Mouse (Mus musculus) liver, embryonic 16.5 days (tissue): ENCODE data around the gene A1bg. TPM values are rescaled to one million over a fixed set of nuclear protein-coding genes. Genes with fewer than 3 reads are reported as not detected.

Experiments
- ATAC-seq: fragments of 200-750 bp; cut with Nextera tagmentation; 2 replicates; pipeline ENCODE4 v1.8.0; 2017; ENCODE audit warnings: low read depth, mild to moderate bottlenecking, moderate number of reproducible peaks, moderate library complexity
- H3K27ac ChIP-seq: fragments of 300-500 bp; sonication (generic); 2 replicates; pipeline ENCODE4 v1.5.1; 2014; ENCODE audit warnings: mild to moderate bottlenecking, low read length
- H3K27me3 ChIP-seq: fragments of 300-500 bp; sonication (generic); 2 replicates; pipeline ENCODE4 v1.6.1; 2014; ENCODE audit warnings: low read depth, low read length, mixed read lengths; ENCODE audit not compliant: control insufficient read depth, insufficient read depth
- H3K36me3 ChIP-seq: fragments of 300-500 bp; sonication (generic); 2 replicates; pipeline ENCODE4 v1.6.1; 2014; ENCODE audit warnings: mild to moderate bottlenecking; ENCODE audit not compliant: control insufficient read depth, insufficient read depth
- H3K4me1 ChIP-seq: fragments of 300-500 bp; sonication (generic); 2 replicates; pipeline ENCODE4 v1.6.1; 2014; ENCODE audit warnings: low read depth, low read length, mixed read lengths; ENCODE audit not compliant: control insufficient read depth
- H3K4me2 ChIP-seq: fragments of 300-500 bp; sonication (generic); 2 replicates; pipeline ENCODE4 v1.6.1; 2014; ENCODE audit warnings: low read depth, low read length, mixed read lengths
- H3K4me3 ChIP-seq: fragments of 300-500 bp; sonication (generic); 2 replicates; pipeline ENCODE4 v1.5.1; 2014; ENCODE audit warnings: low read depth, mild to moderate bottlenecking, low read length
- H3K9ac ChIP-seq: fragments of 300-500 bp; sonication (generic); 2 replicates; pipeline ENCODE4 v1.6.1; 2014; ENCODE audit warnings: low read depth, low read length
- H3K9me3 ChIP-seq: fragments of 300-500 bp; sonication (generic); replicated peaks from 2 replicates; pipeline ENCODE4 v1.6.1; 2016; ENCODE audit warnings: low read length; ENCODE audit not compliant: control insufficient read depth
- WGBS: fragments of 180-500 bp; shearing (Covaris S2); extraction: QIAGEN DNeasy Blood & Tissue Kit; methylation state at CpG from one replicate; pipeline ENCODE4 v1.1.7; 2014; ENCODE audit not compliant: insufficient replicate concordance; 5-methylcytosine and 5-hydroxymethylcytosine counted together
- polyA plus RNA-seq: library from polyadenylated mRNA; unstranded; fragments of >200 nt; fragmentation: Nextera tagmentation; extraction: Ambion mirVana; gene quantifications from 2 replicates; pipeline ENCODE4 v1.2.1, GENCODE M21; 2015

Gene A1bg
- not detected in 2 replicates for polyA plus RNA-seq

DNA sequence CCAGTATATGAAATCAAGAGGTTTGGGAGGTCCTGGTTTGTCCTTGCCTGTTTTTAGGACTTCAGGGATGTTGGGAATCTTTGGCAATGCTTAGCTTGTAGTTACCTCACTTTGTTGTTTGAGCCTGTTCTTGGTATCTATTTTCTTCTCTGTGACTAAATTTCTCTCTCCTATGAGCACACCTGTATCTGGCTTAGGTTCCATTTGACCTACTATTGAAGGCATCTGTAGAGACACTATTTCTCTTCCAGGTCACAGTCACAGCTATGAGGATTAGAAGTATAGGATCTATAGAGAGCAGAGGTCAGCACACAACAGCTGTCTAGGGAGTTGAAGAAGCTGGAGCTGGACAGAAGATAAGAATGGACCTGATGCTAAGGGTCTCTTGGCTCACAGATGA, at the start of gene A1bg:
Gene A1bg, minus strand, starts transcription at position 101 of the 400 bp plus-strand sequence.
- no peak within 1 kb of the TSS for H3K4me3 ChIP-seq
- H3K4me2 ChIP-seq, result no peak within 1 kb of the TSS
- H3K27ac ChIP-seq, result no peak within 1 kb of the TSS
- no peaks in the 10 kb centered on the region for H3K9me3 ChIP-seq
- no peaks in the 10 kb centered on the region for H3K36me3 ChIP-seq
- no peaks in the 10 kb centered on the region for H3K4me1 ChIP-seq
- no peaks in the 10 kb centered on the region for H3K27me3 ChIP-seq
- no peak for ATAC-seq
- no peak within 1 kb of the TSS for H3K9ac ChIP-seq

DNA sequence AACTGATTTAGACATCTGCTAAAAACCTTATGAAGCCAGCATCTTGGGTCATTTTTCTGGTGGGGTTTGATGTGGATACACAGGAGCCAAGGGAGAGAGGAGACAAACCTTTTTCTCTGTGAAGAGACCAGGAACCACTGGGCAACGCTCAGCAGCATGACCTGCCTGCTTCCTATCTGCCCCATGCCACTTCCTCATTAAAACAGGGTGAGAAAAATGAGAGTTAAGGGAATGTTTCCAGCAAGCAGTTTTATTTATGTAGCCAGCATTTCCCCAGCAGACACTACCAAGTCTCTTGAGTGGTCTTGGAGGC, 45.7 kb upstream of the A1bg start:
- H3K27ac ChIP-seq, result no peak overlapping the region
- no peaks in the 10 kb centered on the region for H3K27me3 ChIP-seq
- 35% methylated on average over 1 of the region's 1 CpGs for WGBS
- H3K4me3 ChIP-seq, result no peak overlapping the region
- H3K4me2 ChIP-seq, result no peak overlapping the region
- no peak overlapping the region for H3K9ac ChIP-seq
- no peaks in the 10 kb centered on the region for H3K4me1 ChIP-seq
- H3K36me3 ChIP-seq, result no peaks in the 10 kb centered on the region
- ATAC-seq, result no peak
- no peaks in the 10 kb centered on the region for H3K9me3 ChIP-seq

DNA sequence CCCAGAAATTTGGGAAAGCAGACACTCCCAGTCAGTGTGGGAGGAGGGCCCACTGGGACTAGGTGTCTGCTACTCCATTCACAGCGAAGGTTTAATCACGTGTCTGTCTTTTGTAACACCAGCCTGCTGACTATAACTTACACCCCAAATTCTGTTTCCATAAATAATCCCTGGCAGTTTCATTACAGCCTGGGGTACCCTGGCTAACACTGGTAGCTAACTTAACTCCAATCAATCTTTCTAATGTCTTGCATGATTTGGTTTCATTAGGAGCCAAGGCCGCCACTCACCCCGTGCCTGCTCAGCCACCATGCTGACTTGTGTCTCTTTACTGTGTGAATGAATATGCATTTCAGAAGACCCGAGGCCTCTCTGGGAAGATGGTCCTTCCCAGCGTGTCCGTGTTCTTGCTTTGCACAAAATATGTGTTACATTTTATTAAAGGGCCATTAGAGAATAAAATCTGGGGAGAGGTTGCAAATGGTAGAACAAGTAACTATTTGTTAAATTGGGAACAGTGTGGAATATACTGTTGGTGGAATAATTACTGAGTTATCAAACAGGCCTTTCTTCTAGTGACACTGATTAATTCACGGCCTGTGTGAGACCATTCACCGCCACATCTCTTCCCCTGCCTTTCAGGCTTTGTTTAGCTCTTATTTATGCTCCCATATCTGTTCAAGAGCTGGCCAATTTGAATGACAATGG, 45.2 kb upstream of the A1bg start:
- ATAC-seq, result no peak
- no peaks in the 10 kb centered on the region for H3K27me3 ChIP-seq
- H3K4me2 ChIP-seq, result no peak overlapping the region

DNA sequence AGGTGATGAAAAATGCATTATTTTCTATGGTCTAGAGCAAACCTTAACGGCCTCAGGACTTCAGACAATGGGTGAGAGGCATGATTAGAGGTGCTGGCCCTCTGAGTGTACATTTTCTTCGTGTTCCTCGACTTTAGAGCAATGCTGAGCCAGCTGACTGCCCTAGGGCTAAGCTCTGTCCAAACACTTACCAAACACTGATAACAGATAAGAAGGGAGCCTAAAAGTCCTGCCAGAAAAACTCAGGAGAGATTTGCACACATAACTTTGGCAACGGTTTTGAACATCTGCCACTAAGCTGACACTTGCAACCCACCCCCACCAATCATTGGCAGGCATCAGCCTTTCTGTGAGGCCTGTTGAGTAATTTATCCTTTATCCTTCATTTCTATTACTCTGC, 2.9 kb upstream of the A1bg start:
- 39% methylated on average over 4 of the region's 4 CpGs for WGBS
- H3K4me2 ChIP-seq, result no peak overlapping the region
- H3K9me3 ChIP-seq, result no peaks in the 10 kb centered on the region

More for the DNA sequence above, 45.2 kb upstream of the A1bg start:
- Histone ChIP-seq H3K9me3 (no peaks in the 10 kb centered on the region), H3K27ac (no peak overlapping the region), H3K36me3 (no peaks in the 10 kb centered on the region), H3K4me1 (no peaks in the 10 kb centered on the region), H3K9ac (no peak overlapping the region), H3K4me3 (no peak overlapping the region)
- WGBS, result 64% methylated on average over 9 of the region's 9 CpGs

GRCm38 (mm10) chr15:60903763-60904697, 18.8 kb downstream of the A1bg start:
- no peak overlapping the region for H3K27ac ChIP-seq
- no peaks in the 10 kb centered on the region for H3K9me3 ChIP-seq
- no peak overlapping the region for H3K9ac ChIP-seq
- H3K4me3 ChIP-seq, result no peak overlapping the region
- WGBS, result 56% methylated on average over 6 of the region's 6 CpGs
- H3K4me2 ChIP-seq, result no peak overlapping the region
- H3K36me3 ChIP-seq, result no peaks in the 10 kb centered on the region
- ATAC-seq, result no peak
- no peaks in the 10 kb centered on the region for H3K4me1 ChIP-seq
- no peaks in the 10 kb centered on the region for H3K27me3 ChIP-seq

More for the DNA sequence above, 2.9 kb upstream of the A1bg start:
- H3K27ac ChIP-seq, result no peak overlapping the region
- H3K36me3 ChIP-seq, result no peaks in the 10 kb centered on the region
- no peak overlapping the region for H3K9ac ChIP-seq
- H3K4me3 ChIP-seq, result no peak overlapping the region
- no peaks in the 10 kb centered on the region for H3K27me3 ChIP-seq
- no peak for ATAC-seq
- no peaks in the 10 kb centered on the region for H3K4me1 ChIP-seq

- Histone ChIP-seq H3K4me1 (no peaks in the 10 kb centered on the region), H3K36me3 (no peaks in the 10 kb centered on the region), H3K9me3 (no peaks in the 10 kb centered on the region), H3K4me3 (no peak overlapping the region), H3K4me2 (no peak overlapping the region), H3K27ac (no peak overlapping the region), H3K27me3 (no peaks in the 10 kb centered on the region), H3K9ac (no peak overlapping the region)
- 53% methylated on average over 6 of the region's 6 CpGs for WGBS
- no peak for ATAC-seq
Measured at GRCm38 (mm10) chr15:60898187-60898965, 24.4 kb downstream of the A1bg start.

DNA sequence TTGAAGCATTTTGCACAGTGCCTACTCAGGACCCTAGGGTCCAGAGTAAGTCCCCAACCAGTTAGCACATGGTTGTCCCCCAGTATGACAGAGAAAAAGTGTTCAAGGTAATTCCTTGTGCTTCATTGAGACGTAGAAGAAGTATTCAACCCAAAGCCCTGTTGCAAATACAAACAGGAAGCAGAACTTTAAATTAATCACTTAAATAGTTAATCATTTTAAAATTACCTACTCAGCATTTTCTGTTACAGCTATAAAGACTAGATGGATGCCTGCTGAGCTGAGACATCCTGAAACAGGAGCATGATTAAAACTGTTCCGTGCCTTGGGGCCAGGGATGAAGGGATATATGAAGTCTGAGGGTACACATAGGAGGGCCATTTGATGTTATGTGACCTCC, 26.8 kb downstream of the A1bg start:
- no peak overlapping the region for H3K9ac ChIP-seq
- WGBS, result 71% methylated on average over 2 of the region's 2 CpGs
- ATAC-seq, result no peak
- no peak overlapping the region for H3K27ac ChIP-seq
- H3K36me3 ChIP-seq, result no peaks in the 10 kb centered on the region
- no peaks in the 10 kb centered on the region for H3K4me1 ChIP-seq
- no peak overlapping the region for H3K4me2 ChIP-seq
- H3K4me3 ChIP-seq, result no peak overlapping the region
- no peaks in the 10 kb centered on the region for H3K9me3 ChIP-seq
- H3K27me3 ChIP-seq, result no peaks in the 10 kb centered on the region

GRCm38 (mm10) chr15:60892976-60893463, 29.8 kb downstream of the A1bg start:
- Histone ChIP-seq H3K27ac (no peak overlapping the region), H3K27me3 (no peaks in the 10 kb centered on the region), H3K36me3 (no peaks in the 10 kb centered on the region), H3K4me1 (no peaks in the 10 kb centered on the region), H3K9ac (no peak overlapping the region), H3K4me3 (no peak overlapping the region), H3K9me3 (no peaks in the 10 kb centered on the region), H3K4me2 (no peak overlapping the region)
- no peak for ATAC-seq
- WGBS, result 57% methylated on average over 3 of the region's 3 CpGs
